Mouse (Mus musculus): ENCODE results near the gene Ccdc85b.

DNA sequence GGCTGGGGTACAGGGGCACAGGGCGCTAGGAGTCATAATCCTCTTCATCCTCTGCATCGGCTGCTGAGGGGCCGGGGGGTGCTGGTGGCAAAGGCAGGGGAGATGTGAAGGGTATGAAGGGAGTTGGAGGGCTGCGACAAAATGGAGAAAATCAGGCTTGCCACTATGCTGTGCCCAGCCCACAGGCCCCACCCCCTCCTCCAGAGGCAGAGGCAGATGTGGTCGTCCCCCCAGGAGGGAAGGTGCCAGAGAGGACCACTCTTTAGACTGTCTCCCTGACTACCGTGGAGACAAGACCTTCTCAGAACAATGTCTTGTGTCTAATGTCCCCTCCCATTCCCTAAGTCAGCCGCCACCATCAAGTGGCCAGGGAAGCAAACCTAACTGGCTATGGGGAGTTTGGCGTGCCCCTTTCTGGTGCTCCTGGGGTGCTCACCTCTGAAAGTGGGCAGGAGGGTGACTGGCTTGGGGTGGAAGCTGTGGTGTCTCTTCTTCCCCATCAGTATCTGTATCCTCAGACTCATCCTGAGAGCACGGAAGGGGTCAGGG lies 34.7 kb downstream of the Ccdc85b start:
- TF ChIP-seq EP300 (IDR thresholded peaks at IDR 0.05; ENCODE audit: low read depth) (no peak), CTCF (IDR thresholded peaks at IDR 0.05; ENCODE audit: low read depth) (no peak)
